ENCODE assay signal across 39 mouse cellular contexts in the genomic region with DNA sequence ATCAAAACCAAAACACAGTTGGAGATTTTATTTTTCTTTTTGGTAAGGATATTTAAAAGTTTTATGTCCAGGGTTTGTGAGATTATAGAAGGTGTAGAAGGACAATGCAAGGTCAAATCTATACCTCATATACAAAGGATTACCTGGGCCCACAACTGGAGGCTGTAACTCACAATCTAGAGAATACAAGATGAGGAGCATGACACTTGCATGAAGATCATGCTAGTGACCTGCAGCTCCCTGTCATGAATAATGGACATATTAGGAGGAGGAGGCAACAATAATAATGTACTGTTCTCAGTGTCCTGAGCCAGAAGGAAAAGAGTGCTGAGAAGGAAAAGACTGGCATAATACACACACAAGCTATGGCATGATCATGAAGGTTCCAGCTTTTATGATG. TPM values are rescaled to one million over a fixed set of nuclear protein-coding genes. Genes with fewer than 3 reads are reported as not detected.
DNase-seq lines count a peak whose midpoint lies in the region; ATAC-seq and TF ChIP-seq lines count a peak whose summit lies in the region.
"Had no signal": no experiment of that assay in that cellular context is flagged by ENCODE, and none has a peak within 500 bp of the region (broad histone marks: within the 10 kb centered on the region; RNA-seq: fewer than 3 reads in every experiment).

No protein-coding gene starts in this region.

- no peak for ATAC-seq in hindbrain, postnatal 0 days
- ATAC-seq in hindbrain, embryonic 12.5 days (ENCODE audit: low FRiP score) = peak; percentile 22; the same call in 1 of the 2 replicates
- ATAC-seq in midbrain, embryonic 11.5 days (ENCODE audit: low FRiP score) = no peak
- ATAC-seq in midbrain, embryonic 16.5 days = peak; percentile 68
- ATAC-seq: intestine, postnatal 0 days had no signal

- DNase-seq in hindbrain, embryonic 10.5 days (ENCODE audit: low spot score) = no peak
- DNase-seq in hindbrain, postnatal 0 days (ENCODE audit: low spot score) = no peak
- DNase-seq in midbrain, embryonic 11.5 days (ENCODE audit: low spot score, missing footprints) = no peak
- DNase-seq in cerebellum, adult 9-10 months = no peak
- no peak for DNase-seq in ovary, postnatal 10 days (ENCODE audit: low spot score)
- DNase-seq: adrenal gland, postnatal 14 days; cerebellum, adult 11-12 months; gastrocnemius, postnatal 25 days; heart, adult 11 months; kidney, adult 9 months; kidney, postnatal 10 days; right cerebral cortex, adult 18-20 months; spleen, adult 18-20 months; thymus, adult 18-20 months; thymus, postnatal 36 days had no signal

- H3K4me3 ChIP-seq in hindbrain, embryonic 10.5 days = no peak overlapping the region
- H3K4me3 ChIP-seq in hindbrain, postnatal 0 days (ENCODE audit: low read length) = no peak overlapping the region
- no peak overlapping the region for H3K4me3 ChIP-seq in hindbrain, embryonic 12.5 days
- H3K4me3 ChIP-seq in midbrain, embryonic 11.5 days (ENCODE audit: low read depth, low read length) = no peak overlapping the region
- H3K4me3 ChIP-seq in midbrain, embryonic 16.5 days (ENCODE audit: low read depth, low read length) = no peak overlapping the region
- H3K4me3 ChIP-seq: erythroblast, embryonic 14.5 days; heart, embryonic 10.5 days; heart, embryonic 15.5 days; limb, embryonic 13.5 days; lung, embryonic 15.5 days had no signal

- no peak for TF ChIP-seq CTCF in hindbrain, postnatal 0 days (IDR thresholded peaks at IDR 0.05; ENCODE audit: low read depth)

- no peaks in the 10 kb centered on the region for H3K36me3 ChIP-seq in hindbrain, embryonic 10.5 days
- no peaks in the 10 kb centered on the region for H3K36me3 ChIP-seq in hindbrain, postnatal 0 days (ENCODE audit: insufficient read depth, low read length)
- H3K36me3 ChIP-seq in hindbrain, embryonic 12.5 days = no peaks in the 10 kb centered on the region
- H3K36me3 ChIP-seq in midbrain, embryonic 11.5 days (ENCODE audit: control insufficient read depth, insufficient read depth, low read length) = no peaks in the 10 kb centered on the region
- no peaks in the 10 kb centered on the region for H3K36me3 ChIP-seq in midbrain, embryonic 16.5 days (ENCODE audit: control insufficient read depth, insufficient read depth, low read length)
- H3K36me3 ChIP-seq: heart, embryonic 10.5 days; heart, embryonic 15.5 days; limb, embryonic 13.5 days; lung, embryonic 15.5 days had no signal

- H3K4me1 ChIP-seq in hindbrain, embryonic 10.5 days (replicated peaks) = peaks cover 10% of the 10 kb centered on the region
- H3K4me1 ChIP-seq in hindbrain, postnatal 0 days (ENCODE audit: insufficient read depth, low read length) = no peaks in the 10 kb centered on the region
- H3K4me1 ChIP-seq in hindbrain, embryonic 12.5 days = peaks cover 4% of the 10 kb centered on the region; the same call in 1 of the 2 replicates
- H3K4me1 ChIP-seq in midbrain, embryonic 11.5 days (ENCODE audit: control insufficient read depth, insufficient read depth, low read length) = 0 out of 2 replicates have a peak, but pooled peaks cover 4% of the 10 kb centered on the region
- no peaks in the 10 kb centered on the region; the same call in none of the 2 replicates for H3K4me1 ChIP-seq in midbrain, embryonic 16.5 days (ENCODE audit: control insufficient read depth, insufficient read depth, low read length)
- H3K4me1 ChIP-seq: heart, embryonic 10.5 days; heart, embryonic 15.5 days; limb, embryonic 13.5 days; lung, embryonic 15.5 days had no signal

- H3K9ac ChIP-seq in hindbrain, postnatal 0 days (replicated peaks; ENCODE audit: low read length) = no peak overlapping the region
- H3K9ac ChIP-seq in hindbrain, embryonic 12.5 days = no peak overlapping the region
- no peak overlapping the region for H3K9ac ChIP-seq in midbrain, embryonic 11.5 days (ENCODE audit: low read length)
- no peak overlapping the region for H3K9ac ChIP-seq in midbrain, embryonic 16.5 days (ENCODE audit: low read depth, low read length)
- H3K9ac ChIP-seq: heart, embryonic 15.5 days; limb, embryonic 13.5 days; lung, embryonic 15.5 days had no signal

- no peaks in the 10 kb centered on the region for H3K27me3 ChIP-seq in hindbrain, embryonic 10.5 days (ENCODE audit: insufficient read depth, poor library complexity, severe bottlenecking)
- no peaks in the 10 kb centered on the region for H3K27me3 ChIP-seq in hindbrain, postnatal 0 days (ENCODE audit: insufficient read depth, low read length)
- H3K27me3 ChIP-seq in hindbrain, embryonic 12.5 days = no peaks in the 10 kb centered on the region
- no peaks in the 10 kb centered on the region for H3K27me3 ChIP-seq in midbrain, embryonic 11.5 days (ENCODE audit: control insufficient read depth, insufficient read depth, low read length)
- no peaks in the 10 kb centered on the region for H3K27me3 ChIP-seq in midbrain, embryonic 16.5 days (ENCODE audit: control insufficient read depth, insufficient read depth, low read depth, low read length)
- H3K27me3 ChIP-seq: heart, embryonic 15.5 days; limb, embryonic 13.5 days; lung, embryonic 15.5 days had no signal

- peak overlapping the region; percentile 64; the same call in 1 of the 2 replicates for H3K27ac ChIP-seq in hindbrain, embryonic 10.5 days
- no peak overlapping the region for H3K27ac ChIP-seq in hindbrain, postnatal 0 days
- H3K27ac ChIP-seq in hindbrain, embryonic 12.5 days = peak overlapping the region; percentile 48; the same call in 1 of the 2 replicates
- peak overlapping the region; percentile 25; the same call in 1 of the 2 replicates for H3K27ac ChIP-seq in midbrain, embryonic 11.5 days (ENCODE audit: low read depth, low read length)
- H3K27ac ChIP-seq in midbrain, embryonic 16.5 days (ENCODE audit: low read length) = peak overlapping the region; percentile 73
- H3K27ac ChIP-seq: heart, embryonic 10.5 days; heart, embryonic 15.5 days; limb, embryonic 13.5 days; lung, embryonic 15.5 days; stomach, postnatal 0 days had no signal

- no peaks in the 10 kb centered on the region for H3K9me3 ChIP-seq in hindbrain, embryonic 10.5 days
- no peaks in the 10 kb centered on the region for H3K9me3 ChIP-seq in hindbrain, postnatal 0 days (ENCODE audit: low read length)
- H3K9me3 ChIP-seq in hindbrain, embryonic 12.5 days (replicated peaks) = no peaks in the 10 kb centered on the region
- H3K9me3 ChIP-seq in midbrain, embryonic 11.5 days (ENCODE audit: control insufficient read depth, low read length) = no peaks in the 10 kb centered on the region
- H3K9me3 ChIP-seq in midbrain, embryonic 16.5 days (replicated peaks; ENCODE audit: control insufficient read depth, low read length, poor library complexity, severe bottlenecking) = no peaks in the 10 kb centered on the region
- H3K9me3 ChIP-seq: heart, embryonic 10.5 days; heart, embryonic 15.5 days; limb, embryonic 13.5 days; lung, embryonic 15.5 days had no signal

- no peak overlapping the region for H3K4me2 ChIP-seq in hindbrain, postnatal 0 days (ENCODE audit: low read depth, low read length)
- H3K4me2 ChIP-seq in hindbrain, embryonic 12.5 days (replicated peaks) = no peak overlapping the region
- H3K4me2 ChIP-seq in midbrain, embryonic 11.5 days = no peak overlapping the region
- H3K4me2 ChIP-seq in midbrain, embryonic 16.5 days (ENCODE audit: low read length) = no peak overlapping the region
- H3K4me2 ChIP-seq: heart, embryonic 15.5 days; limb, embryonic 13.5 days; liver, embryonic 11.5 days; lung, embryonic 15.5 days had no signal

RNA-seq across cellular contexts. Expression of gene Hdgfl1, which starts 17.1 kb away (rescaled TPM):
- not detected in 2 replicates for polyA plus RNA-seq in hindbrain, embryonic 10.5 days (2016; fragmentation: Nextera tagmentation; extraction: Ambion mirVana)
- not detected in 2 replicates for total RNA-seq in hindbrain, postnatal 0 days (2014; rRNA removed)
- polyA plus RNA-seq in hindbrain, postnatal 0 days (2015; fragmentation: Nextera tagmentation; extraction: Ambion mirVana) = not detected in 2 replicates
- not detected in 2 replicates for polyA plus RNA-seq in hindbrain, embryonic 12.5 days (2016; fragmentation: Nextera tagmentation; extraction: Ambion mirVana)
- polyA plus RNA-seq in midbrain, embryonic 11.5 days (2014; fragmentation: Nextera tagmentation; extraction: Ambion mirVana) = not detected in 2 replicates
- polyA plus RNA-seq in midbrain, embryonic 16.5 days (2015; fragmentation: Nextera tagmentation; extraction: Ambion mirVana) = not detected in 2 replicates
- total RNA-seq: adrenal gland, postnatal 14 days; gastrocnemius, adult 18-20 months; gastrocnemius, postnatal 25 days; heart, postnatal 25 days; layer of hippocampus, postnatal 14 days; left cerebral cortex, adult 8-10 months; left cerebral cortex, postnatal 36 days; megakaryocyte, adult 5-6 weeks; MEL; monocyte, adult 5-6 weeks; neutrophil, adult 5-6 weeks had no signal
- polyA plus RNA-seq: cortical plate, adult 2 months; embryonic facial prominence, embryonic 14.5 days; erythroblast, embryonic 14.5 days; forebrain, embryonic 11.5 days; frontal cortex, adult 2 months; heart, embryonic 10.5 days; heart, embryonic 15.5 days; intestine, postnatal 0 days; limb, embryonic 13.5 days; liver, embryonic 11.5 days; liver, embryonic 16.5 days; lung, embryonic 15.5 days; stomach, postnatal 0 days had no signal

Comparison
In these comparisons a context has a peak if more than half of its experiments do, and no peak if none do; other contexts are left out.
1. ATAC-seq: peak in hindbrain, embryonic 12.5 days (single experiment) and midbrain, embryonic 16.5 days (single experiment); none in hindbrain, postnatal 0 days (single experiment) and midbrain, embryonic 11.5 days (single experiment).